Mouse (Mus musculus) lung, postnatal 10 days (tissue): ENCODE measurements at regions not wholly inside any gene's neighbourhood (a gene's known extent, or its start where the extent isn't known, plus 50 kb on each side); places are given as distances from the start of the nearest gene placed in this dataset.

Experiments
- DNase-seq: peaks from one replicate; pipeline ENCODE4 v3.0.0; 2021

GRCm38 (mm10) chr5:90706350-90706749 lies 52.8 kb upstream of the Cxcl5 start:
- DNase-seq = no peak

DNA sequence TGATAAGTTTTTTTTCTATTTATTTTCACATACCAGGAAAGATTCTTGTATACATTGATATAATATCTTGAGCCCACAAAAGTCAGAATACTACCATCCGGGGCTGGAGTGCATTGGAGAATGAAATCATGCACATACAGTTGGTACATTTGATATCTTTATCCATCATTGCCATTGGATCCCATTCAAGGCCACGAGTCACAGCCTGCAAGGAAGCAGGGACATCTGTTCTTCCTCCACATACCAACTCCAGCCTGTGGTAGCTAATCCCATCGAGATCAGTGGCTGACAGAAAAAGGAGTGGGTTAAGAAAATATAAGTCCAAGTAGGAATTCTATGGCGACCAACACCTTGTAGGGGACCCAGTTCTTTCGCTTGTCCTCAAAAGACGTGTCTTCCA lies 55.5 kb upstream of the Cxcl5 start:
- no peak for DNase-seq

DNA sequence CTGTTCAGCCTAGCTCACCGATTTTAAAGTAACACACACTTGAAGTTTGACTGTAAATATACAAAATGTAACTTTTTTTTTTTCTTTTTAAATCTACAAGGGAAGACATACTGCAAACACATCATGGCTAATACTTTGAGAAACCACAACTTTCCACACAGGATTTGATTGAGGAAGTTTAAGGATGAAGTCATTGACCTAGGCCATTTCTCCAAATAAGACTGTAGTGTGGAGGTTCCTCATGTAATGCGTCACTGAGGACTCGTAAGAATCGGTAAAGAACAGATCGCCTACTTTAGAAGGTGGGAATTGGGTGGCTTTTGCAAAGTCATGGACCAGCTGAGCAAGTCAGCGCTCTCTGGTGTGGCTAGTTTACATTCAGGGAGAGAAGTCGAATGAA lies 59.0 kb upstream of the Cxcl5 start:
- no peak for DNase-seq

DNA sequence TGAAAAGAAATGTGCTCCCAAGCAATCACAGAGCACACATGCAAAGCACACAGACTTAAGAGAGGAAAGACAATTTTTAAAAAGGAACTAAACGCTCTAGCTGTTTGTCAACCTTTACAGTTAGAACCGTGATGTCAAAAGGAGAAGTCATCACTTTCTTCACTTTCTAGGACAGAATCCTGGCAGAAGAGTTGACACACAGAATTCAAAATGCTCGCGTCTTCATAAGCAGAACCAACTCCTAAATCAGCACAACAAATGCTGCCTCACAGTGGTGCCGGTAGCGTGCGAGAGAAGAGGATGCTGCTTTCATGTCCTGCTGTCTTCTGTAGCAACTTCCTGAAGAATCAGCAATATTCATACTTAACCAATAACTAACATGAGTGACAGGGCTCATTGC lies 55.6 kb upstream of the Rassf6 start:
- no peak for DNase-seq

DNA sequence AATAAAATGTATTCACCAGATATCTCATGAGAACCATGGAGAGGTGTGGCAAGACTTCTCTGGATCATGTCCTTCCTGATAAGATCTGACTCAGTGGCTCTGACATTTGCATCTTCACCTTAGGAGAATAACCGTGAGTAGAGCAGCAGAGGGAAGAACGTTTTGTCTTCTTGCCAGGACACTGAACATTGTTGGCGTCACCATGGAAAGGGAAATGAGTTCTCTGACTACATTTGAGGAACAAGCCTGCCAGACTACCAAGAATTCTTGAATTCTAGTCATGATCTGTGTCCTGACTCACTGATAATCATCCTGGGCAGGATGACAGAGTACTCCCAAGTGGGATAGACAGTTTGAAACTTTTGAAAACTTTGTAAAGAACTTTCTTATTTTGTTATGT lies 54.0 kb upstream of the Rassf6 start:
- no peak for DNase-seq

DNA sequence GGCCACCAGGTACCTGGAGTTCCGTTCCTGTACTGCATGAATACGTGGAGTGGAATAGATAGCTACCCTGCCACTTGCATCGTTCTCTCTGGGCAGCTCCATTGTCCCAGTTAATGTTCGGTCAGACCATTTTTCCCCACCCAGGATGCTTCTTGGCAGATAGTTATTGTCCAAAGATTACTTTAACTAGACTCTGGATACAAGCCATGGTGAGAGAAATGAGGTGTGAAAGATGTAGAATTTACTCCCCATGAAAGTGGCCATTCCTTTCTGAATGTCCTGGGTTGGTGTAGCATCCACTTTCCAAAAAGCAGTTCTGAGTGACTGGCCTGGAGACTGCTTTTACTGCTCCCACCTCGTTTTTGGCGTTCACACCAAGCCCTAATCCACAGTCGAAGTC lies 50.3 kb upstream of the Rassf6 start:
- peak; percentile 14 for DNase-seq
